Mouse (Mus musculus): ENCODE results near the gene B4galnt3.
"Not testable (repeated sequence)": the region's sequence is repeated elsewhere in the genome, so short reads cannot be mapped to it uniquely, and the experiment has no call there.

Gene B4galnt3

GRCm38 (mm10) chr6:120294056-120294784 lies at the start of gene B4galnt3, which contains the start of gene D330020A13Rik:
Gene B4galnt3 (minus strand): TSS chr6:120294559.
Gene D330020A13Rik (plus strand): TSS chr6:120294364.
- DNase-seq, result peak; percentile 48 to 49

- no peak for DNase-seq
Observed at GRCm38 (mm10) chr6:120343992-120344391, 49.6 kb upstream of the B4galnt3 start.

GRCm38 (mm10) chr6:120332351-120332750 lies 38.0 kb upstream of the B4galnt3 start:
- no peak for DNase-seq

- DNase-seq, result peak; percentile 50 to 79
Observed at GRCm38 (mm10) chr6:120324295-120324927, 30.1 kb upstream of the B4galnt3 start.

- no peak for DNase-seq
Observed at GRCm38 (mm10) chr6:120320369-120320768, 26.0 kb upstream of the B4galnt3 start.

GRCm38 (mm10) chr6:120319129-120319528 lies 24.8 kb upstream of the B4galnt3 start:
- no peak for DNase-seq

- DNase-seq, result no peak
Observed at GRCm38 (mm10) chr6:120318303-120318940, 24.1 kb upstream of the B4galnt3 start.

GRCm38 (mm10) chr6:120312443-120312842 lies 18.1 kb upstream of the B4galnt3 start:
- no peak for DNase-seq

- DNase-seq, result no peak
Observed at GRCm38 (mm10) chr6:120309787-120310186, 15.4 kb upstream of the B4galnt3 start.

GRCm38 (mm10) chr6:120309338-120309737 lies 15.0 kb upstream of the B4galnt3 start:
- DNase-seq, result no peak

GRCm38 (mm10) chr6:120306859-120307594 lies 12.7 kb upstream of the B4galnt3 start:
- DNase-seq, result no peak

GRCm38 (mm10) chr6:120302755-120303316 lies 8.5 kb upstream of the B4galnt3 start:
- DNase-seq, result peak in 1 of 2 experiments; percentile 27

- peak; percentile 24 to 58 for DNase-seq
Observed at GRCm38 (mm10) chr6:120301137-120301536, 6.8 kb upstream of the B4galnt3 start.

- DNase-seq, result not testable (repeated sequence)
Observed at GRCm38 (mm10) chr6:120296589-120296988, 2.2 kb upstream of the B4galnt3 start.

GRCm38 (mm10) chr6:120294785-120295133 lies 400 bp upstream of the B4galnt3 start:
- peak in 1 of 2 experiments; percentile 68 for DNase-seq

- DNase-seq, result peak in 1 of 2 experiments; percentile 29
Observed at GRCm38 (mm10) chr6:120291396-120292009, 2.9 kb downstream of the B4galnt3 start.

- no peak for DNase-seq
Observed at GRCm38 (mm10) chr6:120289430-120289829, 4.9 kb downstream of the B4galnt3 start.

- no peak for DNase-seq
Observed at GRCm38 (mm10) chr6:120288541-120288940, 5.8 kb downstream of the B4galnt3 start.

GRCm38 (mm10) chr6:120287279-120287678 lies 7.1 kb downstream of the B4galnt3 start:
- DNase-seq, result no peak

- no peak for DNase-seq
Observed at GRCm38 (mm10) chr6:120276874-120277449, 17.4 kb downstream of the B4galnt3 start.

GRCm38 (mm10) chr6:120275301-120275700 lies 19.1 kb downstream of the B4galnt3 start:
- no peak for DNase-seq

GRCm38 (mm10) chr6:120274887-120275286 lies 19.5 kb downstream of the B4galnt3 start:
- DNase-seq, result no peak

Data from cerebellum, postnatal 25 days (tissue).